Mouse (Mus musculus): ENCODE data around the gene Pdcd4. TPM values are rescaled to one million over a fixed set of nuclear protein-coding genes. Genes with fewer than 3 reads are reported as not detected.

Gene Pdcd4
- polyA plus RNA-seq, 1 experiment = 8.0 TPM

DNA sequence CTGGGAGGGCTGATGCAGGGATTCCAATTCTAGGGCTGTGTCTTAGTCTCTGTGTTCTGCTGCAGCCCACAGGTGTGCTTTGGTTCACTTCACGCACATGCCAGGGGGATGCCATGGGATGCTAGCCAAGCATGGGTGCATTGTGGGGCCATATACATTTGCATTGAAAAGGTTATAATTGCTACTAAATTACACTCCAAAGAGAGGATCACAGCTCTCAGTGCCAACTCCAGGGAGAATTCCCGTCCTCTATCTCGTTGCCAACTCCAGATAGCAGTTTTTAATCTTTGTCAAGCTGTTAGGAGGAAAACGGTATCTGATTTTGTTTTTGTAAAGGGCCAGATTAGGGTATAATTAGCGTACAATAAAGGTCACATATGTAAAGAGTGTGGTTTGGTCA lies 36.2 kb upstream of the Pdcd4 start:
- no peaks in the 10 kb centered on the region for H3K4me1 ChIP-seq (ENCODE audit: control insufficient read depth, insufficient read depth, low read length)
- no peak for DNase-seq
- WGBS = 78% methylated on average over 5 of the region's 5 CpGs
- no peak overlapping the region for H3K4me3 ChIP-seq (replicated peaks; ENCODE audit: extremely low read depth, low read depth, low read length)
- no peak for TF ChIP-seq CTCF (IDR thresholded peaks at IDR 0.05; ENCODE audit: insufficient read depth, low read length)
- no peak for TF ChIP-seq POLR2A (IDR thresholded peaks at IDR 0.05; ENCODE audit: borderline replicate concordance, extremely low read depth, low read depth, low read length)

DNA sequence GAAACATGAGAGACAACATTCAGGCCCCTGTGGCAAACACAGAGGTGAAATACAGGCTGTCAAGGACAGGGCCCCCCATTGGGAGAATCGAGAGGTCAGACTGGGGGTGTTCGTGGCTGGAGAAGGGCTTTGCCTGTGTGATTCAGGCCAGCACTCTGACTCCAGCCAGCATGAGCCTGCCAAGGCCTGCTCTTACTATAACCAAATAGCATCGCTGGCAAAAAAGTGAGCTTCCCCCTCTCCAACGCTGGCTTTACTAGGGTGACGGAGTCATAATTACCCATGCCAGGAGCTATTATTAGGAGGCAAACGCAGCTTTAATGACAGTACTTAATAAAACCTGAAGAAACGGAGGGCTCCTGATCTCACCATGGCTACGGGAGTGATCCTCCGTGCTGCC lies 35.2 kb upstream of the Pdcd4 start:
- DNase-seq = no peak
- H3K4me1 ChIP-seq (ENCODE audit: control insufficient read depth, insufficient read depth, low read length) = no peaks in the 10 kb centered on the region
- no peak overlapping the region for H3K4me3 ChIP-seq (replicated peaks; ENCODE audit: extremely low read depth, low read depth, low read length)
- TF ChIP-seq CTCF (IDR thresholded peaks at IDR 0.05; ENCODE audit: insufficient read depth, low read length) (no peak), POLR2A (IDR thresholded peaks at IDR 0.05; ENCODE audit: borderline replicate concordance, extremely low read depth, low read depth, low read length) (no peak)
- WGBS = 73% methylated on average over 9 of the region's 9 CpGs

DNA sequence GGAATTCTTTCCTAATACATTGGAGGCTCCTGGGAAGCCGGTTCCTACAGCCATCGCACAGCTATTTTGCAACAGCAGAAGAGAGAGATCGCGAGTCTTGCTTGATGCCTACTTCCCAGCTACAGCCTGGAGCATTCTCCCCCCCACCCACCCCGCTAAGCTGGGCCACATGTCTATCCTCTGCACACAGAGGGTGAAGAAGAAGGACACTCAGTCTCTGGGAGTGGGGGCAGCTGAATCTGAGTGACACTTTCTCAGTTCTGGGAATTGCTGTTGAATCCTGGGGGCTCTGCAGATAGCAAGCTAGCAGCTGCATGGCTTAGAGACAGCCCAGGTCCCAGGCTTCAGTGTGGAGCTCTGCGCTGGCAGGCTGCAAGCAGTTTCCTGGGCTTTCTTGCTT lies 34.1 kb upstream of the Pdcd4 start:
- no peak overlapping the region for H3K4me3 ChIP-seq (replicated peaks; ENCODE audit: extremely low read depth, low read depth, low read length)
- H3K4me1 ChIP-seq (ENCODE audit: control insufficient read depth, insufficient read depth, low read length) = no peaks in the 10 kb centered on the region
- TF ChIP-seq CTCF (IDR thresholded peaks at IDR 0.05; ENCODE audit: insufficient read depth, low read length) (no peak), POLR2A (IDR thresholded peaks at IDR 0.05; ENCODE audit: borderline replicate concordance, extremely low read depth, low read depth, low read length) (no peak)
- WGBS = 79% methylated on average over 6 of the region's 6 CpGs
- no peak for DNase-seq

DNA sequence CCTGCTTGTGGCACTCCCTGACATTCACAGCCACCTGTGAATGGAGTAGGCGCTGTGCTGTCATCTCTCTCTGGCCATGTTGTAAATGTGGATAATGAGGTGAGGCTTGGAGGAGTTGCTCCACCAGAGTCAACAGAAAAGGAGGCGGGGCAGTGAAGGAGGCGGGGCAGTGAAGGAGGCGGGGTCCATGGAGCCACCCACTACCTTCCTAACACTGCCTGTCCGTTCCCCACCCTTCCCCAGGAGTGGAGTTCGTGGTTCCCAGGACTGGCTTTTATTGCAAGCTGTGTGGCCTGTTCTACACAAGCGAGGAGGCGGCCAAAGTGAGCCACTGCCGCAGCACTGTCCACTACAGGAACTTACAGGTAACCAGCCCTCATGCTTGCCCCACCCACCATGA lies 32.9 kb upstream of the Pdcd4 start:
- 48% methylated on average over 9 of the region's 9 CpGs for WGBS
- no peaks in the 10 kb centered on the region for H3K4me1 ChIP-seq (ENCODE audit: control insufficient read depth, insufficient read depth, low read length)
- no peak for DNase-seq
- TF ChIP-seq CTCF (IDR thresholded peaks at IDR 0.05; ENCODE audit: insufficient read depth, low read length) (no peak), POLR2A (IDR thresholded peaks at IDR 0.05; ENCODE audit: borderline replicate concordance, extremely low read depth, low read depth, low read length) (no peak)
- no peak overlapping the region for H3K4me3 ChIP-seq (replicated peaks; ENCODE audit: extremely low read depth, low read depth, low read length)

DNA sequence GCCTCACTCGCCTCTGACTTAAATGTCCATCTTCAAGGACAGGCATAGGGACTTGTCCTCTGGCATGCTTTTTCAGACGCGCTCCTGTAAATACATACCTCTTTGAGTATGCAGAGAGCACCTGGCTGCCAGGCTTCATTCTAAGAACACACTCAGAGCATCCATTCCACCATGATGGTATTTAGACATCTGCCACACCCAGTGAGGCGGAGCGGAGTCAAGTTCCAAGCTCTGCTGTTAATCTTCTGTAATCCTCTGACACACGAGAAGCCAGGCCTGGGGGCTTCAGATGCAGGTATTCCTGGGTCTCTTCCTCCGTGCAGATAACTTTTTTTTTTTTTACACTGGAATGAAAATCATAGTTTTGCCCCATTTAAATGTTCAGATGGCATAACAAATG lies 32.4 kb upstream of the Pdcd4 start:
- no peak for DNase-seq
- Histone ChIP-seq H3K4me3 (replicated peaks; ENCODE audit: extremely low read depth, low read depth, low read length) (no peak overlapping the region), H3K4me1 (ENCODE audit: control insufficient read depth, insufficient read depth, low read length) (no peaks in the 10 kb centered on the region)
- TF ChIP-seq CTCF (IDR thresholded peaks at IDR 0.05; ENCODE audit: insufficient read depth, low read length) (no peak), POLR2A (IDR thresholded peaks at IDR 0.05; ENCODE audit: borderline replicate concordance, extremely low read depth, low read depth, low read length) (no peak)
- 74% methylated on average over 7 of the region's 7 CpGs for WGBS

DNA sequence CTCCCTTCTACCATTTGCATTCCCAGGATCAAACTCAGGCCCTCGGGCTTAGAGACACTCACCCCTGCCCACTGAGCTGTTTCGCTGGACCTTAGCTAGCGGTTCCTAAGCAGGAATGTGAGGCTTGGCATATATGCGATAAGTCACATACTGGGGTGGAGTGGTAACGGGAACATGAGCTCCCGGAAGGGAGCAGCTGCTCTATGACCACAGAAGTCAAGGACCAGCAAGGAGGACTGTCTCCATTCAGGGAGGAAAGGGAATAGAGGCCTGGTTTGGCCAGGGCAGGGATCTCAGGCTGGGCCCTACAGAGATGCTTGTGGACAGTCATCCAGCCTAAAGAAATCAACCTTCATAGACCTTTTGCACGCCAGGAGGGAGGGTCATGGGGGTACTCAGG lies 30.7 kb upstream of the Pdcd4 start:
- no peaks in the 10 kb centered on the region for H3K4me1 ChIP-seq (ENCODE audit: control insufficient read depth, insufficient read depth, low read length)
- DNase-seq = no peak
- TF ChIP-seq CTCF (IDR thresholded peaks at IDR 0.05; ENCODE audit: insufficient read depth, low read length) = no peak
- no peak for TF ChIP-seq POLR2A (IDR thresholded peaks at IDR 0.05; ENCODE audit: borderline replicate concordance, extremely low read depth, low read depth, low read length)
- H3K4me3 ChIP-seq (replicated peaks; ENCODE audit: extremely low read depth, low read depth, low read length) = no peak overlapping the region
- WGBS = 90% methylated on average over 7 of the region's 7 CpGs

DNA sequence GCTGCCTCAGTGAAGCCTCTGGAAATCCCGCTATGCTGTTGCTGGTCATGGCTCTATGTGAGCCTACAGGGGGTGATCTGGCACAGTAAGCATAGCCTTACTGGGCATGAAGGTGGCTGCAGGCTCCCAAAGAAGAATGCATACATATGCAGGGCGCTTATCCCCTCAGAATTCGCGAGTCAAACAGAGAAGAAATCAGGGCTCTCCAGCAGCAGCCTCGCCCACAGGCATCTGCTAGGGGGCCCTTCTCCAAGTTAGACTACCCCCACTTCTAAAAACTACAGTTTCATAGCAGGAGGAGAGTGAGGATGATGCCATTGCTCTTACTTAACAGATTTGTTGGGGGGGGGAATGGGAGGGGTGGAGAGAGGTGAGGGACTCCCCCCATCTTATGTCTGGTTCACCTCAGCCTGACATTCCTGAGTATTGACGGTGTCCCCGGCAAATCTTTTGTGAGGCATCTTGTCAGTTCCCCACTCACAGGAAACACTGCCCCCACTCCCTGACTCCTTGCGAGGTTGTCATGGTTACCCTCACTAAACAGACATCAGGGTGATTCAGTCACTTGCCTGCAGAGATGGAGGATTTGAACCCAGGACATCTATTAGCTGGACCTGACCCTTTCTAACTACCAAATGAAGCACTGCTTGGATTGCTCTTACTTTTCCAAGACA lies 29.3 kb upstream of the Pdcd4 start:
- Histone ChIP-seq H3K4me3 (replicated peaks; ENCODE audit: extremely low read depth, low read depth, low read length) (no peak overlapping the region), H3K4me1 (ENCODE audit: control insufficient read depth, insufficient read depth, low read length) (no peaks in the 10 kb centered on the region)
- 78% methylated on average over 8 of the region's 8 CpGs for WGBS
- no peak for TF ChIP-seq CTCF (IDR thresholded peaks at IDR 0.05; ENCODE audit: insufficient read depth, low read length)
- TF ChIP-seq POLR2A (IDR thresholded peaks at IDR 0.05; ENCODE audit: borderline replicate concordance, extremely low read depth, low read depth, low read length) = no peak
- no peak for DNase-seq

DNA sequence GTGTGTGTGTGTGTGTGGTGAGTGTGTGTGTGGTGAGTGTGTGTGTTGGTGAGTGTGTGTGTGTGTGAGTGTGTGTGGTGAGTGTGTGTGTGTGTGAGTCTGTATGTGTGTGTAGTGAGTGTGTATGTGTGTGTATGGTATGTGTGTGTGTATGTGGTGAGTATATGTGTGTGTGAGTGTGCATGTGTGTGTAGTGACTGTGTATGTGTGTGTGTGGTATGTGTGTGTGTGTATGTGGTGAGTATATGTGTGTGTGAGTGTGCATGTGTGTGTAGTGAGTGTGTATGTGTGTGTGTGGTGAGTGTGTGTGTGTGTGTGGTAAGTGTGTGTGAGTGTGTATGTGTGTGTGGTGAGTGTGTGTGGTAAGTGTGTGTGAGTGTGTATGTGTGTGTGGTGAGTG lies 24.8 kb upstream of the Pdcd4 start:
- Histone ChIP-seq H3K4me3 (replicated peaks; ENCODE audit: extremely low read depth, low read depth, low read length) (no peak overlapping the region), H3K4me1 (ENCODE audit: control insufficient read depth, insufficient read depth, low read length) (no peaks in the 10 kb centered on the region)

DNA sequence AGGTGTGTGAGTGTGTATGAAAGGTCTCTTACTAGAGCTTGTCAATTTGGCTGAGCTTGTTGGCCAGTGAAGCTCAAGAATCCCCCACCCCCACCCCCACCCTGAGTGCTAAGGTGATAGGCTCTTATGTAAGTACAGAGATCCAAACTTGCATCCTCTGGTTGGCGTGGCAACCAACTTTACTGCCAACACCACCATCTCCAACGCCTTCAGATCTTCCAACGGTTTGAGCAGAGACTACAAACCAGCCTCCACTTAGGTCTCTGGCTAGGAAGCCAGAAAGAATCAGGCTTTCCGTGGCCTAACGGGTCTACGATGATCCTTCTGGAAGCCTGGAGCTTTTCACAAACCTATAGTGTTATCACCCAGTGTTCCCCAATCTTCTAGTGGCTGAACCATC lies 23.9 kb upstream of the Pdcd4 start:
- WGBS = 85% methylated on average over 6 of the region's 6 CpGs
- no peak for DNase-seq
- Histone ChIP-seq H3K4me3 (replicated peaks; ENCODE audit: extremely low read depth, low read depth, low read length) (no peak overlapping the region), H3K4me1 (ENCODE audit: control insufficient read depth, insufficient read depth, low read length) (no peaks in the 10 kb centered on the region)
- TF ChIP-seq POLR2A (IDR thresholded peaks at IDR 0.05; ENCODE audit: borderline replicate concordance, extremely low read depth, low read depth, low read length) (no peak), CTCF (IDR thresholded peaks at IDR 0.05; ENCODE audit: insufficient read depth, low read length) (no peak)

More for the DNA sequence above, 24.8 kb upstream of the Pdcd4 start:
- no peak for DNase-seq
- TF ChIP-seq CTCF (IDR thresholded peaks at IDR 0.05; ENCODE audit: insufficient read depth, low read length) (no peak), POLR2A (IDR thresholded peaks at IDR 0.05; ENCODE audit: borderline replicate concordance, extremely low read depth, low read depth, low read length) (no peak)

DNA sequence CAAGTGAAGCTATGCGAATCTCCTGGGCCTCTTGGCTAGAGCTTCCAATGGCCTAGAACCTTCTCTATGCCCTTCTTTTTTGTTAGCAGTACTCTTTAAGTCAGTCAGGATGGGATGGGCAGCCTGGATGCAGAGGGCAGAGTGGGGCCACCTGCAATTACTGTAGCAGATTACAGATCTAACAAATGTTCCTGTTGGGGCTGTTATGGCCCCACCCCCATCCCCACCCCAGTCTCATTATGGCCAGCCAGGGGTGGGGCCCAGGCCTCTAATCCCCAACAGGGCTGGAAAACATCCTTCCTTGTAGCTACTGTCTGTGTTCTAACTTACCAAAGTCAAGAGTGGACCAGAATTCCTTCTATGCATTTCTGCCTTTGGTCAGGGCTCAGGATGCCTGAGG lies 23.2 kb upstream of the Pdcd4 start:
- WGBS = 93% methylated on average over 1 of the region's 1 CpGs
- Histone ChIP-seq H3K4me1 (ENCODE audit: control insufficient read depth, insufficient read depth, low read length) (no peaks in the 10 kb centered on the region), H3K4me3 (replicated peaks; ENCODE audit: extremely low read depth, low read depth, low read length) (no peak overlapping the region)
- TF ChIP-seq POLR2A (IDR thresholded peaks at IDR 0.05; ENCODE audit: borderline replicate concordance, extremely low read depth, low read depth, low read length) (no peak), CTCF (IDR thresholded peaks at IDR 0.05; ENCODE audit: insufficient read depth, low read length) (no peak)
- DNase-seq = no peak
